Mouse (Mus musculus): ENCODE measurements around the gene Cnnm2.

- TF ChIP-seq GATA1 (IDR thresholded peaks at IDR 0.05; ENCODE audit: borderline replicate concordance, low read length) (no peak), FLI1 (IDR thresholded peaks at IDR 0.05; ENCODE audit: low read length) (no peak)
Observed at GRCm38 (mm10) chr19:46864731-46865331, 103.4 kb downstream of the Cnnm2 start.
